Mouse (Mus musculus): ENCODE results near the gene Nde1. TPM values are rescaled to one million over a fixed set of nuclear protein-coding genes. Genes with fewer than 3 reads are reported as not detected.

The Nde1 gene
- 142 and 153 TPM in 2 replicates for polyA plus RNA-seq (2014; fragmentation: Nextera tagmentation; extraction: Ambion mirVana)

DNA sequence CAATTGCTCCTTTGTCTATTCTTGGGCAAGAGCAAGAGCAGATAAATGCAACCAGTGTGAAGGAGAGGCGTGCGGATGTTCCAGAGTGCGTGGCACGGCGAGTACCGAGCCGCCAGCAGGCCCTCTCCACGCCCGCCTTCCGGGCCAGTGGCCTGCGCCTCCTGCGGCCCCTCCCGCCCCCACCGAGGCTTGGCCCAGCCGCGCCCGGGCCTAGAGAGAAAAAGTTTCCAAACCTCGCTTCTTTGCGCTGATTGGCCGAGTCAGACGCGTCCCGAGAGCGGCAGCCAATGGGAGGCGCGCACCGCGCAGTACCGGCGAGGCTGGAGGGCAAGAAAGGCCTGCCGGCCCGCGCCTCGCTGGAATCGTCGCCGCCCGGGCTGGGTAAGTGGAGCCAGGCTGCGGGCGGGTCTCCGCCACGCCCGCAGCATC is at the start of gene Nde1, which contains the start of gene Marf1:
Gene Nde1, plus strand, starts transcription at position 288 of the 429 bp plus-strand sequence.
Gene Marf1, minus strand, starts transcription at position 364 of the 429 bp plus-strand sequence.
- H3K27ac ChIP-seq (ENCODE audit: low read depth, low read length) = peak within 1 kb of the TSS; percentile 39; the same call in 1 of the 2 replicates

DNA sequence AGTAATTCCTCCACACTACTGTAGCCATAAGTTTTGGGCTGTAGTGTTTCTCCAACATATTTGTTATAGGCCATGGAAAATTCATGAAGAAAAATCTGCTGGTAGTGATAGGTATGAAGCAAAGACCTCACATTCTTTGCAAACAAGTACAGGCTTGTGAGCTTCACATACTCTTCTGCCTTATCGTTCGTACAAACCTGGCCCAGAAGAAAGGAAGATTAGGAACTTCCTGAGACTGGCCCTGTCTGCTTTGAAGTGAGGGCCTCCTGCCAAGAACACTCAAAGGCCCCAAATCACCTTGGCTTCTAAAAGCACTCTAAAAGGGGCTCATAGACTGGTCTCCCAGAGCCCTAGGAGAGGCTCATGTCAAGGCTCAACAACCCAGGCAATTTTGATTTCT is 45.8 kb upstream of the Nde1 start:
- peaks cover 22% of the 10 kb centered on the region for H3K36me3 ChIP-seq (ENCODE audit: control insufficient read depth, insufficient read depth, low read length)
- no peak for ATAC-seq (ENCODE audit: insufficient read depth, low FRiP score, low TSS enrichment)
- no peak overlapping the region for H3K27ac ChIP-seq (ENCODE audit: low read depth, low read length)
- no peak overlapping the region for H3K9ac ChIP-seq (ENCODE audit: low read length)
- no peaks in the 10 kb centered on the region for H3K27me3 ChIP-seq (ENCODE audit: control insufficient read depth, insufficient read depth, low read length)
- no peaks in the 10 kb centered on the region for H3K4me1 ChIP-seq (ENCODE audit: control insufficient read depth, insufficient read depth, low read length)
- no peak for DNase-seq (ENCODE audit: low spot score)
- no peaks in the 10 kb centered on the region for H3K9me3 ChIP-seq (ENCODE audit: control insufficient read depth, low read length)
- 78% methylated on average over 2 of the region's 2 CpGs for WGBS
- H3K4me2 ChIP-seq (ENCODE audit: low read depth) = no peak overlapping the region
- no peak overlapping the region for H3K4me3 ChIP-seq (ENCODE audit: low read depth, low read length)

More for the DNA sequence above, at the start of gene Nde1, which contains the start of gene Marf1:
- Histone ChIP-seq H3K4me3 (ENCODE audit: low read depth, low read length) (peak within 1 kb of the TSS; percentile 55), H3K36me3 (ENCODE audit: control insufficient read depth, insufficient read depth, low read length) (no peaks in the 10 kb centered on the region), H3K4me1 (ENCODE audit: control insufficient read depth, insufficient read depth, low read length) (peaks cover 18% of the 10 kb centered on the region), H3K9ac (ENCODE audit: low read length) (peak within 1 kb of the TSS; percentile 80), H3K27me3 (ENCODE audit: control insufficient read depth, insufficient read depth, low read length) (no peaks in the 10 kb centered on the region), H3K4me2 (ENCODE audit: low read depth) (peak within 1 kb of the TSS; percentile 75), H3K9me3 (ENCODE audit: control insufficient read depth, low read length) (no peaks in the 10 kb centered on the region)
- DNase-seq (ENCODE audit: low spot score) = peak; percentile 93
- whole genome bisulfite sequencing = under 1% methylated on average over 41 of the region's 43 CpGs
- ATAC-seq (ENCODE audit: insufficient read depth, low FRiP score, low TSS enrichment) = peak; percentile 86

DNA sequence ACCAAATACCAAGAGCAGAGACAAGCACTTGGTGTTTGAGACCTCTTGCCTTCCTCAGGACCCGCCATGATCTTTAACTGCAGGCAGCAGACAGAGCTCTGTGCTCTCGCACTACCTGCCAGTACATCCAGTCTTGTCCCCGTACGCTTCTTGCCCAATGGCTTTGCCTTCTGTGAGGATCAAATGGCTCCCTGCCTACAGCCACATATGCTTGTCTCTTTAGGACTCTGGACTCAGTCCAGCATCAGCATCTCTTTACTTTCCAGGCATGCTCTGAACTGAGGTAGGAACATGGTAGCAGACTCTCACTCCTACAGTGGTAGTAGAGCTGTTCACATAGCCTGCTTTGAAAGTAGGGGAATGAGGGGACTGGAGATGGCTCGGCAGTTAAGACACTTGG is 42.1 kb upstream of the Nde1 start:
- Histone ChIP-seq H3K36me3 (ENCODE audit: control insufficient read depth, insufficient read depth, low read length) (peaks cover 19% of the 10 kb centered on the region), H3K4me3 (ENCODE audit: low read depth, low read length) (no peak overlapping the region), H3K27ac (ENCODE audit: low read depth, low read length) (no peak overlapping the region), H3K9me3 (ENCODE audit: control insufficient read depth, low read length) (no peaks in the 10 kb centered on the region), H3K9ac (ENCODE audit: low read length) (no peak overlapping the region), H3K4me1 (ENCODE audit: control insufficient read depth, insufficient read depth, low read length) (no peaks in the 10 kb centered on the region), H3K27me3 (ENCODE audit: control insufficient read depth, insufficient read depth, low read length) (no peaks in the 10 kb centered on the region), H3K4me2 (ENCODE audit: low read depth) (no peak overlapping the region)
- no peak for ATAC-seq (ENCODE audit: insufficient read depth, low FRiP score, low TSS enrichment)
- WGBS = 95% methylated on average over 5 of the region's 5 CpGs
- no peak for DNase-seq (ENCODE audit: low spot score)

DNA sequence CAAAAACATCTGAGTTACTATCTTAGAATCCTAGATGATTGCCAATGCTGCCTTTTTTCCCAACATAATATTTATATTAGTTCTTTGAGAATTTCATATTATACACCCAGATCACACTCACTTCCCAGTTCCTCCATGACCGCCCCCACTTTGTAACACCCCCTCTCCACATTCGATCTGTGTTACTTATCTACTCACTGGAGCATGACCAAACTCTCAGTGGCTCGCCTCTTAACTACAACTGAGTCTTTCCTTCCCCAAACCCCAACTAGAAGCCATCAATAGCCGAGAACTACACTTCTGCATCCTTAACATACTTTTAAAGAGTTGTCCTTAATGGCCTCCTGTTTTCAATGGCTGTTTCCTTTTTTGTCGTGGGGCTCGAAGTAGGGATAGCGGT is 41.5 kb upstream of the Nde1 start:
- WGBS = 96% methylated on average over 7 of the region's 7 CpGs
- no peak overlapping the region for H3K4me3 ChIP-seq (ENCODE audit: low read depth, low read length)
- ATAC-seq (ENCODE audit: insufficient read depth, low FRiP score, low TSS enrichment) = no peak
- peaks cover 18% of the 10 kb centered on the region for H3K36me3 ChIP-seq (ENCODE audit: control insufficient read depth, insufficient read depth, low read length)
- H3K9me3 ChIP-seq (ENCODE audit: control insufficient read depth, low read length) = no peaks in the 10 kb centered on the region
- no peak overlapping the region for H3K4me2 ChIP-seq (ENCODE audit: low read depth)
- H3K27ac ChIP-seq (ENCODE audit: low read depth, low read length) = no peak overlapping the region
- no peaks in the 10 kb centered on the region for H3K27me3 ChIP-seq (ENCODE audit: control insufficient read depth, insufficient read depth, low read length)
- H3K4me1 ChIP-seq (ENCODE audit: control insufficient read depth, insufficient read depth, low read length) = no peaks in the 10 kb centered on the region
- no peak overlapping the region for H3K9ac ChIP-seq (ENCODE audit: low read length)
- DNase-seq (ENCODE audit: low spot score) = no peak

DNA sequence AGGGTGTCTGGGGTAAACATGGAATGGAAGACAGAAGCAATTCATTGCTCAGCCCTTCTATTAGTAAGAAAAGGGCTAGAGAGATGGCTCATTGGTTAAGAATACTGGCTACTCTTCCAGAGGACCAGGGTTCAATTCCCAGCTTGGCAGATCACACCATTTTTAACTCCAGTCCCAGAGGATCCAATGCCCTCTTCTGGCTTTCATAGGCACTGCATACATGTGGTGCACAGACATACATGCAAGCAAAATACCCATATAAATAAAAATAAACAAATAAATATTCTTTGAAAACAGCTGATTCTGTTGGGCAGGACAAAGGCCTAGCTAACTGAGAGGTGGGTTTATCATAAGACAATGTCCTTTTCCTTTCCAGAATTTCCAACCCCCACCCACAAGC is 40.5 kb upstream of the Nde1 start:
- no peak overlapping the region for H3K27ac ChIP-seq (ENCODE audit: low read depth, low read length)
- peaks cover 16% of the 10 kb centered on the region for H3K36me3 ChIP-seq (ENCODE audit: control insufficient read depth, insufficient read depth, low read length)
- DNase-seq (ENCODE audit: low spot score) (no peak), ATAC-seq (ENCODE audit: insufficient read depth, low FRiP score, low TSS enrichment) (no peak)
- H3K4me2 ChIP-seq (ENCODE audit: low read depth) = no peak overlapping the region
- no peaks in the 10 kb centered on the region for H3K9me3 ChIP-seq (ENCODE audit: control insufficient read depth, low read length)
- H3K27me3 ChIP-seq (ENCODE audit: control insufficient read depth, insufficient read depth, low read length) = no peaks in the 10 kb centered on the region
- H3K9ac ChIP-seq (ENCODE audit: low read length) = no peak overlapping the region
- H3K4me1 ChIP-seq (ENCODE audit: control insufficient read depth, insufficient read depth, low read length) = no peaks in the 10 kb centered on the region
- no peak overlapping the region for H3K4me3 ChIP-seq (ENCODE audit: low read depth, low read length)

DNA sequence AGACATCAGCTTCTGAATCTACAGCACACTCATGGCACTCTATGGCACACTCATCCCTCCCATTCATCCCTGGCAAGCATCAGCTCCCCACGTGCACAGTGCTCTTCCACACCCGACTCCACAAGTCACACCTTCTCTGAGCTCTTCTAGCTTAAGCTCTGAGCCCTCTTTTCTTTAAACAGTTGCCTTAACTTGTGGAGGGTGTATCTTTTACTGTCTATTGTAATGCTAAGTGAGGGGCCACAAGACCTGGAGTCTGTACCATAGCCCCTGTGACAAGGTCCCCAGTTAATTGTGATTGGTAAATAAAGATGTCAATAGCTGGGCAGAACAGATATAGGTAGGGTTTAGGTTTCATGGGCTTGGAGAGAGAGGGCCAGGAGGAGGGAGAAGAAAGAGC is 39.2 kb upstream of the Nde1 start:
- H3K27me3 ChIP-seq (ENCODE audit: control insufficient read depth, insufficient read depth, low read length) = no peaks in the 10 kb centered on the region
- peaks cover 16% of the 10 kb centered on the region for H3K36me3 ChIP-seq (ENCODE audit: control insufficient read depth, insufficient read depth, low read length)
- DNase-seq (ENCODE audit: low spot score) = no peak
- no peak overlapping the region for H3K27ac ChIP-seq (ENCODE audit: low read depth, low read length)
- H3K4me2 ChIP-seq (ENCODE audit: low read depth) = no peak overlapping the region
- H3K9ac ChIP-seq (ENCODE audit: low read length) = no peak overlapping the region
- WGBS = 67% methylated on average over 2 of the region's 2 CpGs
- no peaks in the 10 kb centered on the region for H3K4me1 ChIP-seq (ENCODE audit: control insufficient read depth, insufficient read depth, low read length)
- no peak for ATAC-seq (ENCODE audit: insufficient read depth, low FRiP score, low TSS enrichment)
- no peak overlapping the region for H3K4me3 ChIP-seq (ENCODE audit: low read depth, low read length)
- H3K9me3 ChIP-seq (ENCODE audit: control insufficient read depth, low read length) = no peaks in the 10 kb centered on the region

DNA sequence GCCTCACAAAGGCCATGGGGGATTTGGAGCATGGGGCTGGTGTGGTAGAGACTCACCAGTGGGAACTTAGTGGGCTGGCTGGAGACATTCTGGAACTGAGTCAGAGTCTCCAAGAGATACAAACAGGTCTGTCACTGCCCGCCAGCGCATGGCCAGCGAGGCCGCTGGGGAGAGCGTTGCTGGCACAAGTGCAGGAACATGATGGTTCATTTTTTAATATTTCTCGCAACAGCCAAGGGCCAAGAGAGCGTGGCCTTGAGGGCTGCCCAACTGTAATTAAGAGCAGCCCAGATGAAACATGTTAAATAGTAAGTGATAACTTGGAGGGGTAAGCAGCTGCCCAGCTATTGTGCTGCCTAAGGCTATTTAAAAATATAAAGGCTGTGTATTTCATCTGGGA is 38.4 kb upstream of the Nde1 start:
- peaks cover 16% of the 10 kb centered on the region for H3K36me3 ChIP-seq (ENCODE audit: control insufficient read depth, insufficient read depth, low read length)
- H3K27ac ChIP-seq (ENCODE audit: low read depth, low read length) = no peak overlapping the region
- no peaks in the 10 kb centered on the region for H3K9me3 ChIP-seq (ENCODE audit: control insufficient read depth, low read length)
- H3K4me3 ChIP-seq (ENCODE audit: low read depth, low read length) = no peak overlapping the region
- ATAC-seq (ENCODE audit: insufficient read depth, low FRiP score, low TSS enrichment) (no peak), DNase-seq (ENCODE audit: low spot score) (no peak)
- no peak overlapping the region for H3K9ac ChIP-seq (ENCODE audit: low read length)
- no peaks in the 10 kb centered on the region for H3K27me3 ChIP-seq (ENCODE audit: control insufficient read depth, insufficient read depth, low read length)
- 96% methylated on average over 7 of the region's 7 CpGs for WGBS
- no peak overlapping the region for H3K4me2 ChIP-seq (ENCODE audit: low read depth)
- H3K4me1 ChIP-seq (ENCODE audit: control insufficient read depth, insufficient read depth, low read length) = no peaks in the 10 kb centered on the region

DNA sequence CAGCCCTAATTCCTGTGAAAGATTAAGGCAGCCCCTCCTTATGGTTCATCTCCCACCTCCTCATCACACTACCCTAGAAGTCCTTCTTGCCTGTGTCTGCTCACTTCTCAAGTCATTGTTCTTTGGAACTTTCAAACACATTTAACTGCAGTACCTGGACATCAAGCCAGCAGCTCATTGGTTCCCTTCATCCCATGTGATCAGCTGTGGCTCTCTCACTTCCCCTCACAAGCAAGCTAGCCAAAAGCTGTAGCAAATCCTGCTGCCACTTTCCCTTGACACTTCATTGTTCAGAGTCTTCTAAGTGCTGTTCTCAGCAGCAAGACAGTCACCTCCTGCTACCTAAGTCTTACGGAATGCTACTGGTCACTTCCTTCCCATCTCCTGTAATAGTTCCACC is 37.8 kb upstream of the Nde1 start:
- Histone ChIP-seq H3K36me3 (ENCODE audit: control insufficient read depth, insufficient read depth, low read length) (peaks cover 13% of the 10 kb centered on the region), H3K4me1 (ENCODE audit: control insufficient read depth, insufficient read depth, low read length) (no peaks in the 10 kb centered on the region)
- ATAC-seq (ENCODE audit: insufficient read depth, low FRiP score, low TSS enrichment) = no peak

DNA sequence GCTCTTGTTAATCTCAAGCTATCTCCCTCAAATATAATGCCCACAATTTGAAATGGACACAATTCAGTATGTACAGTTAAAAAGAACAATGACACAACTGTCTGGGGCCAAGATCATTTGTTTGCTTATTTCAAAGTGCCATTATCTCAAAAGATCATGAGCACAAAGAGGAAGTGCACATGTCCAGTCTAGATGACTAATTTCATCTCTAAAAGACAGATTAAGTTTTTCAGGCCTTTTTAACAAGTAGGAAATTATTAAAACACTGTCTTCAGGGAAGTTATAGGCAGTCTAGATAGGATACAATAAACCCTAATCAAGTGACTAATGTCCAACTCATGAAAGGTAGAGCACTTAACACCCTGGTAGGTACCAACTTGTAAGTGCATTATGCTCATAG is 34.1 kb upstream of the Nde1 start:
- DNase-seq (ENCODE audit: low spot score) = no peak
- H3K27ac ChIP-seq (ENCODE audit: low read depth, low read length) = no peak overlapping the region
- peaks cover 8% of the 10 kb centered on the region for H3K36me3 ChIP-seq (ENCODE audit: control insufficient read depth, insufficient read depth, low read length)
- H3K4me3 ChIP-seq (ENCODE audit: low read depth, low read length) = no peak overlapping the region
- no peaks in the 10 kb centered on the region for H3K27me3 ChIP-seq (ENCODE audit: control insufficient read depth, insufficient read depth, low read length)
- H3K4me1 ChIP-seq (ENCODE audit: control insufficient read depth, insufficient read depth, low read length) = no peaks in the 10 kb centered on the region
- no peaks in the 10 kb centered on the region for H3K9me3 ChIP-seq (ENCODE audit: control insufficient read depth, low read length)
- ATAC-seq (ENCODE audit: insufficient read depth, low FRiP score, low TSS enrichment) = no peak
- H3K4me2 ChIP-seq (ENCODE audit: low read depth) = no peak overlapping the region
- no peak overlapping the region for H3K9ac ChIP-seq (ENCODE audit: low read length)

More for the DNA sequence above, 37.8 kb upstream of the Nde1 start:
- no peaks in the 10 kb centered on the region for H3K27me3 ChIP-seq (ENCODE audit: control insufficient read depth, insufficient read depth, low read length)
- DNase-seq (ENCODE audit: low spot score) = no peak
- 94% methylated on average over 1 of the region's 1 CpGs for whole genome bisulfite sequencing
- no peaks in the 10 kb centered on the region for H3K9me3 ChIP-seq (ENCODE audit: control insufficient read depth, low read length)
- H3K4me2 ChIP-seq (ENCODE audit: low read depth) = no peak overlapping the region
- no peak overlapping the region for H3K4me3 ChIP-seq (ENCODE audit: low read depth, low read length)
- H3K9ac ChIP-seq (ENCODE audit: low read length) = no peak overlapping the region
- H3K27ac ChIP-seq (ENCODE audit: low read depth, low read length) = no peak overlapping the region

All from neural tube, embryonic 11.5 days (tissue).